Mouse (Mus musculus) kidney, adult 2 months (tissue): ENCODE results near the gene Btrc.

ENCODE experiments used
- CTCF ChIP-seq: fragments of 200-500 bp; conservative IDR thresholded peaks from 2 replicates; pipeline ENCODE4 v1.5.1; 2011; ENCODE audit warnings: low read depth, mild to moderate bottlenecking, control low read depth, low read length, moderate library complexity, mixed read lengths; ENCODE audit not compliant: insufficient read depth, insufficient read length
- POLR2A ChIP-seq: fragments of 200-500 bp; IDR thresholded peaks from one replicate; pipeline ENCODE4 v1.6.1; 2011; ENCODE audit warnings: low read depth, low read length, control low read depth

DNA sequence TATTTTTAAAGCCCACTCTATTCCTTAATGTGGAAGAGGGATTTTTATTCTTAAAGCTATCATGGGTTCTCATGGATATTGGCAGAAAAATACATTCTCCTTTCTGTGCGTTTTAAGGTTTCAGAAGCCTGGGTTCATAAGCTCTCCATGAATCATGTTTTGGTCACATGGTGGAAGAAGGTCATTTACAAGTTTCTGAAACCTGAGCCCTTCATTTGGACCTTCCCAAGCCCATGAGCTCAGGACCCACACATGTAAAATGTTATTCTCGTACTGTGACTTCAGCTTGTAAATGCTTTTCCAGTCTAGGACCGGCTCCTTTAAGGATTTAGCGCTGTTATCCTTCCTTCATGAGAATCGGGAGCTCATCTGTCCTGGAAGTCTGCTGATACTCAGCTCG lies 116.0 kb downstream of the Btrc start:
- TF ChIP-seq POLR2A: no peak
- TF ChIP-seq CTCF: no peak
